Mouse (Mus musculus) lung, postnatal 4 days (tissue): ENCODE results near the gene Gm49358.

ENCODE experiments used
- DNase-seq, 2 experiments: peaks; one replicate each; pipeline ENCODE4 v3.0.0; 2021

Gm49358 gene

DNA sequence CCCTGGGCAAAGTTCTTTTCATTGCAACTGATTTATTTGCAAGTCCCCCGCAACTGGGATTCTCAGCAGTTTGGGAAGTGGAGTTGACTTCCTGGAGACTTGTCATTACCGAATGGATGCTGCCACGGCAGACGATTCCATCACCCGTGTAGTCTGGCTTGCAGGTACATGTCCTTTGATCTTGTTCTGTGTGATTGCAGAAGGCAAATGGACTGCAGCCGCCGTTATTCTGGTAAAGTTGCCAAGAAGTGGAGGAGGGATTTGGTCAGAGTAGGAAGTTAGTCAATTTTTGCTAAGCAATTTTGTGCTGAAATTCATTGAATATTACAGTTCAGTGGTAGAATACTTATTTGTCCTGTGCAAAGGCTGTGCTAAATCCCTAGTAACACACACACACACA lies 114.9 kb downstream of the Gm49358 start:
- no peak for DNase-seq

DNA sequence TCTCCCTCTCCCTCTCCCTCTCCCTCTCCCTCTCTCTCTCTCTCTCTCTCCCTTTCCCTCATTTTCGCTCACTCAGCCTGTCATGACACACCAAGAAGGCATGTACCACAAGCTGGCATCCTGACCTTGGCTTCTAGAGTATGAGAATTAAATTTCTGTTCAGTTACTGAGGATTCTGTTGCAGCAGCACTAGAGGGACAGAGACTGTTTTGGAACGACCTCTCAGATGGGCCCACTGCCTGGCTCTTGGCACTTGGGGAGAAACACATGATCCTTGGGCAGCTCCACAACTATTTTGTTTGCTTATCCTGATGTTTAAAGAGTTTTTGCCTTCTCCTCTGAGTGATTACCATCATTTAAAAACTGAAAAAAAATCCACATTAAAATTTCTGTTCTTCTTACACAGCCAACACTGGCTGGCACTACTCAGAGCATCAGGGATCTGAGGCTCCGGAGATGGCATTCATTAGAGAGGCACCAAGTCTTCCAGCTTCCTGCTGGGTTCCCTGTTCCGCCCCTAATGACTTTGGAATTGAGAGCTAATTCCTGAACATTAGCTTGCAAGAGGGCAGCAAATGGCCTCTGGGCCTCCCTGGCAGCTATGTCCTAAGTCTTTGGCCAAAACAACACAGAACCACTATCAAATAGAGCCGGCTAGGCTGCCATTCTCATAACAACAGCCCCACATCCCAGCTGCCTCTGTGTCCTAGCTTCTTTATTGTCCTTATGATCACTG lies 116.5 kb downstream of the Gm49358 start:
- DNase-seq = peak; percentile 7 to 50

DNA sequence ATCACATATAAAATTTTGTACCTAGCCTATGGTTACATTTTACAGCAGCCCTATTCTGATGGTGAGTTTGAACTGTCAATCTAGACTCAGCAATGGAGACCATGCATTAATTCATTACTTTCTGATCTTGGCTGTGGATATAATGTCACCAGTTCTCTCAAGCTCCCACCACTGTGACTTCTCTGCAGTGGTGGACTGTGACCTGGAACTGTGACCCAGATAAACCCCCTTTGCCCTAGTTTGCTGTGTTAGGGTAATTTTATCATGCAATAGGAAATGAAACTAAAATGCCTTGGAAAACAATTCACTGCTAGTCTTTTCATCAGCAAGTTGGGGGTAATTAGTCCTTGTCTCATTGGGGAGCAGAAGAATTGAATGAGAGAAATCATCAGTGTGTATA lies 117.7 kb downstream of the Gm49358 start:
- no peak for DNase-seq
